Mouse (Mus musculus): ENCODE results near the gene Nav2.

GRCm38 (mm10) chr7:49058304-49059012 is 149.9 kb downstream of the Nav2 start:
- no peak for TF ChIP-seq CTCF (IDR thresholded peaks at IDR 0.05; ENCODE audit: borderline replicate concordance, extremely low read depth, insufficient read depth, insufficient read length)
- no peak for TF ChIP-seq POLR2A (IDR thresholded peaks at IDR 0.05; ENCODE audit: borderline replicate concordance, extremely low read depth, insufficient read depth, insufficient read length, poor library complexity, severe bottlenecking)
